Mouse (Mus musculus): ENCODE results near the gene Guca2a. TPM values are rescaled to one million over a fixed set of nuclear protein-coding genes. Genes with fewer than 3 reads are reported as not detected.
"Not testable (repeated sequence)": the region's sequence is repeated elsewhere in the genome, so short reads cannot be mapped to it uniquely, and the experiment has no call there.

The Guca2a gene
- not detected for total RNA-seq (2021)

- no peak for DNase-seq
Measured at GRCm38 (mm10) chr4:119637176-119637845, at the start of gene Guca2a. TSS of gene Guca2a (plus strand) at chr4:119637704.

DNA sequence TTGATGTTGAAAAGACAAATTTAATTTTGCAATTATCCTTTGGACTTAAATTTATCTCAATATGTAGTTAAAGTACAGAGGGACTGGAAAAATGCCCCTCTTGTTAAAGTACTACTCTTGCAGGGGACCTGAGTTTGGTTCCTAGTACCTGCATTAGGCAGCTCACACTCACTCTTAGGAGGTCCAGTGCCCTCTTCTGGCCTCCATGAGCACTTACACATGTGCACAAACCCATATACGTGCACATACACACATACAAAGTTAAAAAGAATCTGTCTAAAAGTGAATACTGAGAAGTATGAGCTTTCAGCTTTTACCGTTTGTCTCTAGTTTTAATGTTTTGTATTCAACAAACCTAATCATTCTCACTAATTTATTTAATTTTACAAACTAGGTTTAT, 49.5 kb upstream of the Guca2a start:
- DNase-seq, result no peak

GRCm38 (mm10) chr4:119589423-119589822, 48.1 kb upstream of the Guca2a start:
- no peak for DNase-seq

DNA sequence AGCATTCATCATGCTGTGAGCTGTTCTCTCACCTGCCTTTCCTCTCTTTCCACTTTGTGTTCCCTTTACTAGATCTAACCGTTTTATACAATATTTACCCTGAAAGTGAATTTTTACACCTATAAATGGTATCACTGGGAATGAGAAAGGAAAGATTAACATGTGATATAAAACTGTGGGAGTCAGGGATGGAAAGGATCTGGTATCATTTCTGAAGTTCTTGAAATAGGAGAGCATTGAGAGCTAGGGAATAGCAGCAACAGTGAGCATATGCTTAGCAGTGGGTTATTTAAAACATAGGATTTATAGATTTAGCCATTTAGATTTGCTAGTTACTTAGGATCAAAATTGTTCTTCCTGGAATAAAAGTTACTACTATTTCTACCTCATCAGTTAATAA, 47.5 kb upstream of the Guca2a start:
- no peak for DNase-seq

- no peak for DNase-seq
Measured at GRCm38 (mm10) chr4:119592479-119592878, 45.0 kb upstream of the Guca2a start.

DNA sequence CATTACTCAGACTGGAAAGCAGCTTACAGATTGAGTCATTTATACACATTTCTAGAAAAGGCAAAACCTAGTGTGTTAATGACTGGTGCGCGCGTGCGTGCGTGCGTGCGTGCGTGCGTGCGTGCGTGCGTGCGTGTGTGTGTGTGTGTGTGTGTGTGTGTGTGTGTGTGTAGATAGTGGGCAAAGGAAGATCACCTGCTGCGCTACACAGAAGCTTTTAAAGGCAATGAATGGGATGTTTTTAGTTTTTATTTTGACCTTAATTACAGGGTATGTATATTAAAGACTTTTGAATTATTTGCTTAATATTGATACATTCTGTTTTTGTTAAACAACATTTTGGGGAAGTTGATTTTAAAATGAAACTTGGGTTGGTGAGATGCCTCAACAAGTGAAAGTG, 43.2 kb upstream of the Guca2a start:
- DNase-seq, result no peak

- no peak for DNase-seq
Measured at GRCm38 (mm10) chr4:119599605-119600004, 37.9 kb upstream of the Guca2a start.

DNA sequence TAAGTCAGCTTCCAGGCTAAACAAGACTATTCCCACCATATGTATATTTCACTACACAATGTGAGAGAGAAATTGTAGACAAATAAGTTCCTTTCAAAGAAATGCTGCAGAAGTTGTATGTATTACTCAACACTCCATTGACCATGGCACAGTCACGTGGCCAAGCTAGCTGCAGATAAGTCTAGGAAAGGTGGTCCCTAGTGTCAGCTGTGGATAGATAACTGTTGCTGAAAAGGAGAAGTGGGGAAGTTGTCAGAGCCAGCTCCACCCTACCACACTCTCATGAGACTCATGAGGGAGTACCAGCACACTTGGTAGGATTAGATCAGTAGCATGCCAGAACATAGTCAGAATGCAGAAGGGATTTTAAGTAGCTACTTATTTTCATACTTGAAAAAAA, 28.0 kb upstream of the Guca2a start:
- no peak for DNase-seq

- DNase-seq, result no peak
Measured at GRCm38 (mm10) chr4:119614078-119614477, 23.4 kb upstream of the Guca2a start.

- DNase-seq, result no peak
Measured at GRCm38 (mm10) chr4:119614724-119615123, 22.8 kb upstream of the Guca2a start.

DNA sequence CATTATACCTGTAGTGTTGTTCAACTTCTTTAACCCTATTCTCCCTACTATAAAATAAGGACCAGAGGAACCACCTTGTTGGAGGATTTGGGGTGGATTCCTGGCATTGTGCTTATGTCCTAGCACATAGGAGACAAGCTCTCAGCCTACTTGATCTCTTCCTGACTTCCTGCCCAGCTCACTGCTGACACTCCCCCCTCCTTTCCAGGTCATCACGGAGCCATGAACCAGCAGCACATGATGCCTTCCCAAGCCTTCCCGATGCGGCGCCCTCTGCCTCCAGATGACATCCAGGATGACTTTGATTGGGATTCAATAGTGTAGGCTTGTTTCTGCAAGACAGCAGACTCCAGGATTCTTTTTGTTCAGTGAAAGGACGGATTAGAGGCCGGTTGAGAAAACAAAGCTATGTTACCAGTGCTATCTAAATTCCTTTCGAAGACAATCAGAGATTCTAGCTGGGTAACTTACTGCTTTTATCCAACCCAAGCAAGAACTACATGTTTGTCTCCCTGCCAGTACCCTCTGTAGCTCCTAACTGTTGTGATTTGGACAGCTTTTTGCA, 11.3 kb upstream of the Guca2a start:
- no peak for DNase-seq

DNA sequence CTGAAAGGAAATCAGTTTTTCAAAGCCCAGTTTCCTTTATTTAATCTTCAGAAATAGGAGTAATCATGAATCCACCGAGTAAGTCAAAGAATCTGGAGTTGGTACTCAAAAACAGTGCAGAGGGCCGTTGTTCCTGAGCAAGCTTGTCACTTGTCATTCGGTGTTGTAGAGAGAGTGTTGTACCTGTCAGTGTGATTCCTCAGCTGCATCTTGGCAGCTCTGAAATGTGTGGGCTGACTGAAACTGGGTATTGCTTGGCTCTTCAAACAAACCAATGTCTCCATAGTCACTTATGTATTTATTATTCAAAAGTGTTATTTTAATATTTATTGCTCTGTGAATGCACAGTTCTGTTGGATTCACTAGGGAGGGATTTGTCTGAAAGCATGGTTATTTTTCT, 10.6 kb upstream of the Guca2a start:
- DNase-seq, result no peak

GRCm38 (mm10) chr4:119627317-119627716, 10.2 kb upstream of the Guca2a start:
- DNase-seq, result no peak

DNA sequence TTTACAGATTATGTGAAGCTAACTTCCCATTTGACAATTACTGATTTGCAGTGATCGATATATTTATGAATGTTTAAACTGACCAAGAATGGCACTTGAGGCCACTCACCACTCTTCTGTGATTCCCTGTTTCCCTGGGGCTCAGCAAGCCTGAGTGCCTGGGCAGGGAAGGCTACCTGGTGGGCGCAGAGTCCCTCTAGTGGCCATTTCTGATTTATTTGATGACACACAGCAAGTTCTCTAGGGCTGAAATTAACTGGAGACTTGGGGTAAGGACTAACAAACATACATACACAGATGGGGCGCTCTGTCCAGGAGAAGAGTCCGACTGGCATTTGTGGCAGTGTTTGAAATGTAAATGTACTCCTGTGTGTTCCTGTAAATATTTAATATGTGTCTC, 9.1 kb upstream of the Guca2a start:
- DNase-seq, result not testable (repeated sequence)

- peak; percentile 45 to 56 for DNase-seq
Measured at GRCm38 (mm10) chr4:119631115-119631919, 6.2 kb upstream of the Guca2a start.

DNA sequence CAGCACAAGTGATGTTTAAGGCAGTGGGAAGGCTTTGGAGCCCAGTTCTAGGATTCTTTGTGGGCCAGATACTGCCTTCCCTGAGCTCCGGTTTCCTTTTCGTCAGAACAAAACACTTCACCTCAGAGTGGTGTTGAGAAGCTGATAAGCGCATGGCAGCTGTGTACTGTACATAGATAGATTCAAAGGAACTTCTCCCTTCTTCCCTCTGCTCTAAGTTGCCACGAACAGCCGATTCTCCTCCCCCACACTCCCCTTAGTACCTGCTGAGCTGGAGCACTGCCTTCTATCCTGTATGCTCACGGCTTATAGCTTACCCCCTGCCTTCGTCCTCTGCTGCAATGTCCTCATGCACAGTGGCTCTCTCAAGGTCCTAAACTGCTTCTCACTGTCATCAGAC, 4.8 kb upstream of the Guca2a start:
- no peak for DNase-seq

DNA sequence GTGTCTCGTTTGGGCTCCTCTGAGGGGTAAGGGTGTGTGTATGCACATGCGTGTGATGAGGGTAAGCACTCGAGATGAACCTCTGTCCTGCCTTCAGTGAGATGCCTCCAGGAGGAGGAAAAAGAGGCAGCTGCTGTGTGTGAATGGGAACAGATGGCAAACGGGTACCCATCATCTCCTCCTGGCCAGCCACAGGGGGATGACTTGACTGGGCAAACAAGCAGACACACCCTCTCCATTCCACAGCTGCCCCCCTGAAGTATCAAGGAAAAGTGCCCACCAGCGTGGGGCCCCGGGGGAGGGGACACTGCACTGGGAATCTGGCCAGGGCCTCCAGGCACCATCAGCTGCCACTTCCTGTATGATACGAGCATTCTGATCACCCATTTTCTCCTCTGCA, 4.2 kb upstream of the Guca2a start:
- peak in 1 of 2 experiments; percentile 18 for DNase-seq

- DNase-seq, result no peak
Measured at GRCm38 (mm10) chr4:119633948-119634347, 3.6 kb upstream of the Guca2a start.

- DNase-seq, result no peak
Measured at GRCm38 (mm10) chr4:119634908-119635660, 2.4 kb upstream of the Guca2a start.

DNA sequence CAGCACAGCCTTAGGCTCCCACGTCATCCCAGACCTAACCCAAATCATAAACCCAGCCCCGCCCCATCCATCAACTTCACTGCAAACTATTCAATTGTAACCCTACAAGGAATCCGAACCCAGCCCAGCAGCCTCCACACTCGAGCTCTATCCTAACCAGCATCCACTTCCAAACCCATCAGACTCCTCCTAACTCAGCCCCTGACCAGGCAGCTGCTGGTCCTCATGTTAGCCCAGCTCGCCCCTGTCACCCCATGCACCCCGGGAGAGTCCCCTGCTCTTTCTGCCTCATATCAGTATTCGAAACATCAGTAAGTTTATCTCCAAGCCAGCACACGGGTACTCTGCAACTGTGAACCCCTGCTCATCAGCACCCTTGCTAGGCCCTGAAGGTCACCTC, 1.8 kb upstream of the Guca2a start:
- DNase-seq, result no peak

DNA sequence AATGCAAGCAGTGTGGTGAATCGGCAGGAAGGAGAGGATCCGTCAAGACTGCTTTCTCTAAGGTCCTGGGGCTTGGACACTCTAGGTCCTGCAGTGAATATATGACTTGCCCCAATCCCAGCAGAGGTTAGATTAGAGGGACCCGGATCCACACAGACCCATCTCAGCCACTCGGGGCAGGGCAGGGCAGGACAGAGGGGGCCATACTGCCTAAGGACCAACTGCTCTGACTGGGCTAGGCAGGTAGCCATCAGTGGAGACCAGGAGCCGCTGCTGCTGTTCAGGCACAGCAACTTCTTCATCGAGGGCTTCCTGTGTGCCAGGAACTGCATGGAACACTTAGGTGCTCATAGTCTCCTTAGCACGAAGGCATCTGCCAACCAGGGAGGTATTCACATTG, 773 bp upstream of the Guca2a start:
- DNase-seq, result no peak

DNA sequence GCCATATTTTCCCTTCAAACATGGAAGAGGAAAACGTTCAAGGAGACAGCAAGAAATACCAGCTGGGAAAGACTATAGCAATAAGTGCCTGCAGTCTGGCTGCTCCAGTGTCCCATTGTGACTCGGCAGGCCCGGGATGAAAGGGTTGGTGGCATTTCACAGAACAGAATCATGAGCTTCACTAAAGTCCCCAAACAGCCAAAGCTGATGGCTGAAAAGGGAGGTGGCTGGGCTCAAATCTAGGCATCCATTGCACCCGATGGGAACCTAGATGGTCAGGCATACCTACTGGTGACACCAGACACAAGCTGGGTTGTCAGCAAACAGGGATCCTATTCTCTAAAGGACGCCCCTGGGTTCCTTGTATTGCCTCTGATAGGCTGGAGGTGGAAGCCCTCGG, 442 bp downstream of the Guca2a start:
- no peak for DNase-seq

DNA sequence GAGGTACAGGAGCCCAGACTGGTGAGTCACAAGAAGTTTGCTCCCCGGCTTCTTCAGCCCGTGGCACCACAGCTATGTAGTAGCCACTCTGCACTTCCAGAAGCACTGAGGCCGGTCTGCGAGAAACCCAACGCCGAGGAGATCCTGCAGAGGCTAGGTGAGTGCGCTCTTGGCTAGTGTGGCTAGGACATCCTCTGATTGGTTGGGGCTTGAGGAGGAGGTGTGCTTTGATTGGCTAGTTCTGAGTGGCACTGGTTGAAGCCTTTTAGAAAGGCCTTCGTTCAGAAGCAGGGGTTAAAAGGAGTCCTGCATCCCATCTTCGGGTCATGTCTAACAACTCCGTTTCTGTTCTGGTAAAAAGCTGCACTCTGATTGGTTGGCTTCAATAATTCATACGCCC, 1.2 kb downstream of the Guca2a start:
- DNase-seq, result no peak
